Mouse (Mus musculus) embryo, embryonic 10.5 days (tissue): ENCODE measurements around the gene Prss34.

Experiments
- DNase-seq: peaks from one replicate; pipeline ENCODE4 v3.0.0-alpha.2; 2015; ENCODE audit warnings: low spot score

Gene Prss34

DNA sequence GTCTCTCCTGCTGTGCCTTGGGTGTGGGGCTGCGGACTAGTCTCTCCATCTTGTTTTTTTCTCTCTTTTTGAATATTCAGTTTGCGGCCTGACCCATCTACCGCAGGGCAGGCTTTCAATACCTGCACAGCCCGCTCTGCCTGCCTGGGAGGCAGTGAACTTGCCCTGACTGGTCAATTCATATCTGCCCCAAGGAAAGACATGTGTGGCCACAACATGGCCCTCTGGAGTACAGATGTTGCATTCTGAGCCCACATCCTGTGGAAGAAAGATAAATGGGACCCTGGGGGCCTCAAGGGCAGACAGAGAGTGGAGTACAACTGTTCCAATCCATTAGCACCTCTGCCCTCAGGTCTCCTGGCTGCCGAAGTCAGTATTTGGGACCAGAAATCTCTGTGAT lies at the start of gene Prss34:
Prss34 (plus strand) TSS at position 301 of the 400 bp plus-strand sequence.
- DNase-seq: no peak

GRCm38 (mm10) chr17:25250181-25250835 lies 47.9 kb upstream of the Prss34 start:
- DNase-seq: no peak

DNA sequence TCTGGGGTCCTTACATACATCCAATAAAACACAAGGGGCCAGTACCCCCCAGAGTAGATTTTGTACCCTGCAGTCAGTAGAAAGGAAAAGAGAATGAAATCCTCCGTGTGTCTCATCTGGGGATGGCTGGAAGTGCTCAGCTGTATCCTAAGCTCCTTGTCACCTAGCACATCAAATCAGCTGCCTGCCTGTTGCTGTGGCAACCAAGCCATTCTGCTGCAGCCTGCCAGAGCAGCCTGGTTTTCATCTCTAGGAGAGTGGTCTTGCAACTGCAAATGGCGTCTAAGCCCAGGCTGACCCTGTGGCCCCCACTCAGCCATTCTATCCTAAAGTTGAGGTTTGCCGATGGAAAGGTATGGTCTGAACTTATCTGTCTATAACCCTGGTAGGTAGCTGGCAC lies 45.6 kb upstream of the Prss34 start:
- DNase-seq: peak; percentile 24

DNA sequence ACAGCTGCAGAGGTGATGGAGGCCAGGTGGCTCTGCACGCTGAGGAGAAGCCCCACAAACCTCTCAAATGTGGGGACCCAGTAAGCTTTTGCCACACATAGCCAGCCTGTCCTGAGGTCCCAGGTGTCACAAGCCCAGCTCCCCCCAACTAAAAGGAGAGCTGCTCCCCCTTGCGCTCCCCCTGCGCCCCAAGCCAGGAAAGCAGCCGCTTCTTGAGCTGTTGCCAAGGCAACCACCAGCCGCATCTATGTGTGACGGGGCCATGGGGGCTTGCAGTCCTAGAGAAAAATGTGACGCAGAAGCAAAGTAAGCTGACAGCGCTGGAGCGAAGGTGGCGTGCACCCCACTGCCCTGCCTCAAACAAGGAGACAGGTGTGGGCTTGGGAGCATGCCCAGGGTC lies 44.4 kb upstream of the Prss34 start:
- DNase-seq: no peak

GRCm38 (mm10) chr17:25255110-25255509 lies 43.1 kb upstream of the Prss34 start:
- DNase-seq: no peak

- DNase-seq: peak; percentile 54
Measured at GRCm38 (mm10) chr17:25256140-25256754, 41.9 kb upstream of the Prss34 start, which contains the start of gene Baiap3. Gene Baiap3 (minus strand): TSS chr17:25256364.

DNA sequence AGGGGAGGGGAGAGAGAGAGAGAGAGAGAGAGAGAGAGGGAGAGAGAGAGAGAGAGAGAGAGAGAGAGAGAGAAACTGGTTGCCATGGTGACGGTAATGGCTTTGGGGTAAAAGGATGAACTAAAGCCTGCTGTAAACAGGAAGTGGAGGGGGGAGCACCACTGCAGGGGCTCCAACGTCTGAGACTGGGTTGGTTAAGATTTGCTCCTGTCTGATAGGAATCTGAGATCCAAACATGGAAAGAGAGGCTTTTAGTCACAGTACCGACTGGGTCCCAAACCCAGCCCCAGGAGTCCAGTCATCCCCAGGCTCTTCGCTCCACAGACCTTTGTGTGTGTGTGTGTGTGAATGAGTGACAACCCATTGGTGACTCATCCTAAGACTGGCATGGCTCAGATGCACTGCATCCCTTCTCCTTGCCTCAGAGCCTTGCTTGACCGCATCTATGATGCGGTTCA lies 40.4 kb upstream of the Prss34 start:
- DNase-seq: no peak

DNA sequence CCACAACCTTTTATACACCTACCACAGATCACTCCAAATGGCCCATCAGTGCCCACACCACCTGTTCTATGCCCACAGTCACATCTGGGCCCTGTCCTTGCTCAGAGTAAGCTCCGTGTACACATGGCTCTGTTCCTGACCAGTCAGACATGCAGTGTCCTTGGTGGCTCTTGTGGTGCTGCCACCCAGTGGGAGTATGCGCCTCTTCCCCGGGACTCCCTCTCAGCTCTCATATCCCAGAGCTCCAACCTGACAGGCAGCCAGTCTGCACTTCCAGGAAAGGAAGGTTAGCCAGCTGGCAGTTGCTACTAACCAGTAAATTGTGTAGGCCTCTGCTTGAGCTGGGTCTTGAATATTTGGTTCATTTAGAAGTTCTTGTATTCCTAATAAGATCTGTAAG lies 33.7 kb upstream of the Prss34 start:
- no peak for DNase-seq

DNA sequence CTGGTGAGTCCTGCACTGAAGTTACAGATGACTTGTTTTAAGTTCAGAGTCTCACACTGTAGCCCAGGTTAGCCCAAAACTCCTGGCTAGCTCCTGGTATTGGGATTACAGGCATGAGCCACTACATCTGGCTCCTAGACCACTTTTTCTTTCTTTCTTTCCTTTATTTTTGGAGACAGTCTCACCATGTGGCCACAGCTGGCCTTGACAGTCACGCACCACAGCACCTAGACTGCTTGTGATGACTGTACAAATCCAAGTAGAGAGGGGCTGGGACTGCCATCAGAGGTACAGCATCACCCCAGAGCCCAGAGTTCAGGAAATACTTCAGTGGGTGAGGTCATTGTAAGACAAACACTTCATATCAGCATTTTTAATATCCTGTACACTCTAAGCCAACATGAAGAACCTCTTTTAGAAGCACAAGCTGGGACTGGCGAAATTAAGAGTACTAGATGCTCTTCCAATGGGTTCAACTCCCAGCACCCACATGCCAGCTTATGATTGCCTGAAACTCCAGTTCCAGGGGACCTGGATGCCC lies 27.3 kb upstream of the Prss34 start:
- no peak for DNase-seq

DNA sequence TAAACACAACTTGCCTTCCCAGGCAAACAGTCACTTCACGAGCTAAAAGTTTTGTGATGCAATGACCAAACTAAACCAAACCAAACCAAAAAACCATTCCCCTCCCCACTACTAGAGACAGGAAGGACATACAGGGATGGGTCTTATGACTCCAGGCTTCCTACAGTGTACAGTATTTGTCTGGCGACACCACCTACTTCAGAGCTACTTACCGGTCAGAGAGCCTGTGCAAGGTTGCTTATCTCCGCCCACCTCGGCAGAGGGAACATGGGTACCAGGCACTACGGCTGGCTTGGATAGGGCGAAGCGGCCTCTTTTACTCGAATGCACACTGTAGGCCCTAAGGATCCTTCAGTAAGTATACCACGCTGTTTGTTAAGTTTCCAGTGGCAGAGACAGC lies 25.9 kb upstream of the Prss34 start:
- peak; percentile 27 for DNase-seq

DNA sequence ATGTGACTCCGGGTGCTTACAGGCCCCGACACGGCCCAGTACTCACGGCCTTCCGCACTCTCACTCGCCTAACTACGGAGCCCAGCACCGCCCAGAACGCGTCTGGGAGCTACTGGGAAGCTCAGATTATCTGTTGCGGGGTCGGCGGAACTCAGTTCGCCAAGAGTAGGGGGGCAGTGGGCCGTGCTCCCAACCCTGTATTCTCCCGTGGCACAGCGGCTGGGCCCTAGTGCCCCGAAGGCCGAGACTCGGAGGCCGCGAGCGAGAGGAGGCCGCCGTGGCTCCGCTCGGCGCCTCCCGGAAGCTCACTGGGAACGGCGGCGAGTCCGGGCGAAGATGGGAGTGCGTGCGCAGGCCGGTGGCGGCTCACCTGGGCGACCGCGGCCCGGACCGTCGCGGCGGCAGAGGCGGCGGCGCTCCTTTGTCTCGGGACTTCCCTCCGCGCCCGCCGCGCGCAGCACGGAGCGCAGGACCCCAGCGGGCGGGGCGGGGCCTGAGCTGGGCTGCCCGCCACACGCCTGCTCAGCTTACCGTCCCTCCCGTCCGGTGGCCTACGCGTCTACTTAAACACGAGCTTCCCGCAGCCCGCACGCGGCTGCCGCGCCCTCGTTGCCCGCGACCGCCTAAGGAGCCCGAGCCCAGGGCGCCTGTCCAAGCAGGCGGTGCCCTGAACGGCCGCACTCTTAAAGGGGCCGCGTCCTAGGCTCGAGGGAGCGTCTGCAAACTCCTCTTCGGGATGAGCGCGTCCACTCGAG lies 25.1 kb upstream of the Prss34 start:
- peak; percentile 92 for DNase-seq

DNA sequence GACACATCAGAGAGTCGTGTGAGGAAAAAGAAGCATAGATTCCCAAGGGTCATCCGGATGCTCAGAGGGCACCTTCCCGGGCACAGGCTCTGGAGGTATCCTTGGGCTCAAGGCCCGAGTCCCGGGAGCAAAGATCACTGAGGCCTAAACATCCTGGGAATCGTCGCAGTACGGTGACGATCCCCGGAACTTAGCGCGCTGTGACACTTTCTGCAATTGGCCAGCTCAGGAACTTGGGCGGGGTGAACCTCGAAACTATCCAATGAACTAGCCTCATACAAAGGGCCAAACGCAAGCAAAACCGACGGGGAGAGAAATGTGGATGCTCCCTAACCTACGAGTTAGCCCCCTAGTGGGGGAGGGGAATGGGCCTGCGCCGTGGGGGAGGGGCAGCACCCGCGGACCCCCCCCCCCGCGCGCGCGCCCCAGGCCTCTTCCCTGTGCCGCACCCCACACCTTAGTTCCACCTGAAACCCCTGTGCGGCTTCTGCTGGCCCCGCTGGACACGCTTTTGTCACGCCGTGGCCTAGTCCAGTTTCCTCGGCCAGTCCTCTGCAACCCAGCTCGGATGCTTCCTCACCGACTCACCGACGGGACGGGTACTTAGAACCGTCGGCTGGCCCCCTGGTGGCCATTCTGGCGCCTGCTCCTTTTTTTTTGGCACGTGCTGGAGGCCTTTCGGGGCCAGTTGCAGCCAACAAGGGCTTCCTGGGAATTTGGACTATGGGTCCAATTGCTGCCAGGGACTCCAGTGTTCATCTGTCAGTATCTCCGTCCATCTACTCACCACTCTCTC lies 24.3 kb upstream of the Prss34 start:
- DNase-seq: peak; percentile 98

DNA sequence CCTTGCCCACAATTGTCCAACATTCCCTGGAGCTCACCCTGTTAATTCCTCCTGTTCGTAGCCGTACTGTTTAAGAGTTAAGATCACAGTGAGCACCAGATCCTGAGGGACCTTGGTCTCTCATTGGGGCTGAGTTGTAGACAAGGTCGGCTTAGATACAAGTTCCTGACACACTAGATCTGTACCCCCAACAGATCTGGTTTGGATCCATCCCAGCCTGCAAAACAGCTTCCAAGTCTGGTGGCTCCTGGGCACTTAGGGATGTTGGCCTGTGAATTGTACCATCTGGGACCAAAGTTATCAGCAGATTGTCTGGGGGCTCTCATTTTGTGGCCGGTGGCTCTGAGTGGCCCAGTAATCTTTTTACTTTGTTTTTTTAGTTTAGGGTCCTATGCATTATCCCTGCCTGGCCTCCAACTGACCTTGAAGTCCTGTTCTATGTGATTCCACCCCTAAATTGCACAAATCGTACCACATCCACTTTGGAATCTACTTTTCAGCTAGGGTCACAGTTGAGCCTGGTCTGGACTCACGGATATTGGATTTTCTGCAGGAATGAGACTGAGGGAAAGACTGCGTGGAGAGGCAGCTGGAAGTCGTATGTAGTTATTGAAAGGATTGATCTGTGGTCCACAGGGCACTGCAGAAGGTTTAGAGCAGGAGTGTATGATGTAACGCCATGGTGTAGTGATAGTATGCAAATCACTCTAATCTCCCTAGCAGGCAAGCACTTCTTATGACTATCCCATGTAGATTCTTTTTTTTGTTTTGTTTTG lies 23.4 kb upstream of the Prss34 start, which contains the start of gene Ube2i:
Ube2i (minus strand) TSS at position 52 of the 776 bp plus-strand sequence.
- DNase-seq: no peak

DNA sequence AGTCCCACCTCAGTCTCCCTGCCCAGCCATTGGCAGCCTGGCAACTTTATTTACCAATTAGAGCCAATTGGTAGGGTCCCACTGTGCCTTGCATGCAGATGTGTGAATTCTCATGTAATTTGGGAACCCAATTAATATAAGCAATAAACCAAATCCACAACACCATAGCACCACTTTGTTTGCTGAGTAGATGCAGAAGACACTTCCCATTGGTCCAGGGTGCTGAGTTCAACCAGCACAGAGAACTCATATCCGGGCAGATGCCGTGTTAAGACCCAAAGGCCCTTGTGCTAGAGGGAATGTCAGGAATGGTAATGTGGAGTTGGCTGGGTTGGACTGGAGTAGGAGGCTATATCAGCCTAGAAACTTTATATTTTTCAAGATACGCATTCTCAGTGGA lies 22.4 kb upstream of the Prss34 start:
- no peak for DNase-seq

GRCm38 (mm10) chr17:25282133-25282532 lies 16.1 kb upstream of the Prss34 start:
- no peak for DNase-seq

DNA sequence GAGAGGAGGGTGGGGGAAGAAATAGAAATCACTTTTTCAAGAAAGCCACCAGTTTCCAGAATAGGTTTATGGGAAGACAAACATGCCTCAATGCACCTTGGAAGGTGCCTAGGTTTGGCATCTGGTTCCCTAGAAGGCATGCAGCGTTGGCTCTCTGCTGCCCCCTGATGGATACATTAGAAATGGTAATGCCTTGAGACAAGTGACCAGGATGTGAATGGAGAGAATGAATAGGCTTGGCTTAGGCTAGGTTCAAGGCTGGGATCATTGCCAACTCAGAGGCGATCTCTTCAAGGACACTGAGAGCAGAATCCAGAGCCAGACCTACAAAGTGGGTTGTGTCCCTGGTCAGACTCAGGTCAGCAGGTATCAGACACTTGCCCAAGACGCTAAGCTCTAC lies 13.2 kb upstream of the Prss34 start:
- peak; percentile 83 for DNase-seq

GRCm38 (mm10) chr17:25288842-25289241 lies 9.4 kb upstream of the Prss34 start:
- peak; percentile 71 for DNase-seq

GRCm38 (mm10) chr17:25290411-25290810 lies 7.8 kb upstream of the Prss34 start:
- peak; percentile 17 for DNase-seq

DNA sequence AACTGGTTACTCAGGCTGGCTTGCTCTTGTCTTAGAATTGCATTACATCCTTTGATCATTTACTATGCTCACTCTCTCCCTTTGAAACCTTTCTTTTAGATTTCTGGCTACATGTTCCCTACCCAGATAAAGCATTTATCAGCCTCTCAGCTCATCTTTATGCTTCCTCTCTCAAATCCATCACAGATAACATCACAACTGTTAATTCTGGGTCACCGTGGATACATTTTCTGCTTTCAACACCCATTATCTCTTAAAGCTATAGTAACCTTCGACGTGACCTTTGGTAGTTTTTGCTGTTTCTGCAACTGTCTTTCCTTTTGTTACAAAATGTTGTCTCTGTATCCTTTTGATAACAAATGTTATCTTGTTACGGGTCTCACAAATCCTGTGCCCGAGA lies 4.7 kb upstream of the Prss34 start:
- no peak for DNase-seq

DNA sequence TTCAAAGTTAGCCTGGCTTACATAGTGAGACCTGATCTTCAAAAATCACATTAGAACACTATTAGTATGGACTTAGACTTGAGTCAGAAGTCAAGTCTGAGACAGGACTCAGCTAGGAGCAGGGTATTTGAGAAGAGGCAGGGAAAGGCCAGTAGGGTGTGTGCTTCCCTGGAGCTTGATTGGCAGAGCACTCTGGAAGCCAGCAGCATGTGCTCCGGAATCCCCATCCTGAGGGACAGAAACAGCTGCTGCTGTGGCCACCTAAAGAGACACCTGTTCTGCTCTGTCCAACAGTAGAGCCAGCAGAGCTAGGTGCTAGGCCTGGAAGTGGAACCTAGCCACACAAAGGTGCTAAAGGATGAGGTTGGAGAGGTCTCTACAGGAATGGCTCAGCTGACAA lies 4.1 kb upstream of the Prss34 start:
- DNase-seq: no peak

GRCm38 (mm10) chr17:25308346-25308745 lies 10.2 kb downstream of the Prss34 start, which contains the start of gene Prss28:
Gene Prss28 (plus strand): TSS chr17:25308646.
- DNase-seq: no peak
